Mouse (Mus musculus) embryonic facial prominence, embryonic 12.5 days (tissue): Measurements from ENCODE around the gene Zfp341. TPM values are rescaled to one million over a fixed set of nuclear protein-coding genes. Genes with fewer than 3 reads are reported as not detected.

Source experiments
- ATAC-seq: fragments of 200-750 bp; cut with Nextera tagmentation; 2 replicates; pipeline ENCODE4 v1.8.0; 2017; ENCODE audit not compliant: insufficient number of reproducible peaks, insufficient read depth, low FRiP score, low TSS enrichment
- H3K27ac ChIP-seq: fragments of 300-500 bp; sonication (generic); 2 replicates; pipeline ENCODE4 v1.5.1; 2016; ENCODE audit warnings: mild to moderate bottlenecking
- H3K27me3 ChIP-seq: fragments of 300-500 bp; sonication (generic); 2 replicates; pipeline ENCODE4 v1.6.1; 2016; ENCODE audit warnings: mild to moderate bottlenecking, moderate library complexity
- H3K36me3 ChIP-seq: fragments of 300-500 bp; sonication (generic); 2 replicates; pipeline ENCODE4 v1.6.1; 2016; ENCODE audit warnings: mild to moderate bottlenecking
- H3K4me1 ChIP-seq: fragments of 300-500 bp; sonication (generic); 2 replicates; pipeline ENCODE4 v1.6.1; 2016
- H3K4me2 ChIP-seq: fragments of 300-500 bp; sonication (generic); replicated peaks from 2 replicates; pipeline ENCODE4 v1.6.1; 2016; ENCODE audit warnings: mild to moderate bottlenecking, moderate library complexity
- H3K4me3 ChIP-seq: fragments of 300-500 bp; sonication (generic); 2 replicates; pipeline ENCODE4 v1.5.1; 2016; ENCODE audit warnings: mild to moderate bottlenecking
- H3K9ac ChIP-seq: fragments of 300-500 bp; sonication (generic); 2 replicates; pipeline ENCODE4 v1.6.1; 2016; ENCODE audit warnings: mild to moderate bottlenecking, moderate library complexity
- H3K9me3 ChIP-seq: fragments of 300-500 bp; sonication (generic); 2 replicates; pipeline ENCODE4 v1.6.1; 2016; ENCODE audit warnings: mild to moderate bottlenecking, moderate library complexity
- WGBS: fragments of 180-500 bp; shearing (Covaris S2); methylation state at CpG from one replicate; pipeline ENCODE4 v1.1.7; 2016; 5-methylcytosine and 5-hydroxymethylcytosine counted together
- polyA plus RNA-seq: library from polyadenylated mRNA; unstranded; fragments of >200 nt; fragmentation: Nextera tagmentation; extraction: Ambion mirVana; gene quantifications from 2 replicates; pipeline ENCODE4 v1.2.1, GENCODE M21; 2016

Zfp341 gene
- polyA plus RNA-seq, 1 experiment from 2014 or later = 1.7 TPM

GRCm38 (mm10) chr2:154657486-154658237, 44.6 kb downstream of the Zfp341 start:
- peak overlapping the region; percentile 89 for H3K27ac ChIP-seq
- H3K4me3 ChIP-seq = peak overlapping the region; percentile 85
- H3K4me1 ChIP-seq = peaks cover 17% of the 10 kb centered on the region
- ATAC-seq = no peak
- no peaks in the 10 kb centered on the region for H3K9me3 ChIP-seq
- 10% methylated on average over 12 of the region's 12 CpGs for WGBS
- peaks cover 15% of the 10 kb centered on the region for H3K36me3 ChIP-seq
- H3K4me2 ChIP-seq = peak overlapping the region; percentile 90
- no peaks in the 10 kb centered on the region for H3K27me3 ChIP-seq
- peak overlapping the region; percentile 93 for H3K9ac ChIP-seq

GRCm38 (mm10) chr2:154659070-154659469, 46.0 kb downstream of the Zfp341 start:
- Histone ChIP-seq H3K4me3 (no peak overlapping the region), H3K27ac (0 out of 2 replicates have a peak overlapping the region, but pooled peaks have one; percentile 30), H3K9me3 (no peaks in the 10 kb centered on the region), H3K36me3 (peaks cover 18% of the 10 kb centered on the region), H3K4me1 (peaks cover 17% of the 10 kb centered on the region), H3K27me3 (no peaks in the 10 kb centered on the region), H3K4me2 (peak overlapping the region; percentile 90), H3K9ac (no peak overlapping the region)
- WGBS = 74% methylated on average over 4 of the region's 4 CpGs
- ATAC-seq = no peak

GRCm38 (mm10) chr2:154659531-154660074, 46.5 kb downstream of the Zfp341 start:
- no peak for ATAC-seq
- H3K36me3 ChIP-seq = peaks cover 18% of the 10 kb centered on the region
- H3K4me2 ChIP-seq = peak overlapping the region; percentile 90
- whole genome bisulfite sequencing = 86% methylated on average over 3 of the region's 5 CpGs
- no peaks in the 10 kb centered on the region for H3K27me3 ChIP-seq
- no peak overlapping the region for H3K9ac ChIP-seq
- H3K4me3 ChIP-seq = no peak overlapping the region
- no peaks in the 10 kb centered on the region for H3K9me3 ChIP-seq
- peaks cover 17% of the 10 kb centered on the region for H3K4me1 ChIP-seq
- 0 out of 2 replicates have a peak overlapping the region, but pooled peaks have one; percentile 30 for H3K27ac ChIP-seq

- Histone ChIP-seq H3K4me2 (no peak overlapping the region), H3K9ac (no peak overlapping the region), H3K4me3 (no peak overlapping the region), H3K27me3 (no peaks in the 10 kb centered on the region), H3K36me3 (peaks cover 18% of the 10 kb centered on the region), H3K9me3 (no peaks in the 10 kb centered on the region), H3K4me1 (peaks cover 8% of the 10 kb centered on the region), H3K27ac (no peak overlapping the region)
- no peak for ATAC-seq
- 61% methylated on average over 7 of the region's 7 CpGs for WGBS
These were observed 55.6 kb downstream of the Zfp341 start for GRCm38 (mm10) chr2:154668680-154669079.

- Histone ChIP-seq H3K9me3 (no peaks in the 10 kb centered on the region), H3K27ac (no peak overlapping the region), H3K4me3 (no peak overlapping the region), H3K4me1 (peaks cover 20% of the 10 kb centered on the region), H3K36me3 (peaks cover 18% of the 10 kb centered on the region; the same call in 1 of the 2 replicates), H3K9ac (no peak overlapping the region), H3K27me3 (no peaks in the 10 kb centered on the region), H3K4me2 (no peak overlapping the region)
- ATAC-seq = no peak
- 75% methylated on average over 4 of the region's 4 CpGs for WGBS
These were observed 57.0 kb downstream of the Zfp341 start for GRCm38 (mm10) chr2:154670106-154670505.

GRCm38 (mm10) chr2:154670741-154671140, 57.6 kb downstream of the Zfp341 start:
- Histone ChIP-seq H3K36me3 (peaks cover 14% of the 10 kb centered on the region; the same call in 1 of the 2 replicates), H3K27me3 (no peaks in the 10 kb centered on the region), H3K4me3 (no peak overlapping the region), H3K4me2 (no peak overlapping the region), H3K27ac (no peak overlapping the region), H3K4me1 (peaks cover 20% of the 10 kb centered on the region), H3K9me3 (no peaks in the 10 kb centered on the region), H3K9ac (no peak overlapping the region)
- WGBS = 78% methylated on average over 4 of the region's 4 CpGs
- ATAC-seq = no peak

GRCm38 (mm10) chr2:154674008-154674407, 60.9 kb downstream of the Zfp341 start:
- 0 out of 2 replicates have a peak, but pooled peaks cover 13% of the 10 kb centered on the region for H3K36me3 ChIP-seq
- WGBS = 42% methylated on average over 4 of the region's 4 CpGs
- H3K9ac ChIP-seq = no peak overlapping the region
- H3K27ac ChIP-seq = peak overlapping the region; percentile 66; the same call in 1 of the 2 replicates
- H3K4me2 ChIP-seq = no peak overlapping the region
- H3K4me1 ChIP-seq = peaks cover 30% of the 10 kb centered on the region
- ATAC-seq = no peak
- H3K4me3 ChIP-seq = no peak overlapping the region
- no peaks in the 10 kb centered on the region for H3K9me3 ChIP-seq
- no peaks in the 10 kb centered on the region for H3K27me3 ChIP-seq

GRCm38 (mm10) chr2:154676653-154677609, 63.8 kb downstream of the Zfp341 start:
- Histone ChIP-seq H3K36me3 (0 out of 2 replicates have a peak, but pooled peaks cover 8% of the 10 kb centered on the region), H3K4me3 (no peak overlapping the region), H3K4me1 (peaks cover 31% of the 10 kb centered on the region), H3K9ac (no peak overlapping the region), H3K4me2 (peak overlapping the region; percentile 21), H3K27ac (peak overlapping the region; percentile 86), H3K9me3 (no peaks in the 10 kb centered on the region), H3K27me3 (no peaks in the 10 kb centered on the region)
- ATAC-seq = no peak
- WGBS = 68% methylated on average over 19 of the region's 19 CpGs

- Histone ChIP-seq H3K4me3 (no peak overlapping the region), H3K9me3 (no peaks in the 10 kb centered on the region), H3K4me1 (peaks cover 33% of the 10 kb centered on the region), H3K27me3 (no peaks in the 10 kb centered on the region), H3K9ac (no peak overlapping the region), H3K27ac (peak overlapping the region; percentile 86), H3K36me3 (0 out of 2 replicates have a peak, but pooled peaks cover 5% of the 10 kb centered on the region), H3K4me2 (peak overlapping the region; percentile 21)
- peak; percentile 44; the same call in 1 of the 2 replicates for ATAC-seq
- 45% methylated on average over 10 of the region's 10 CpGs for WGBS
These were observed 64.6 kb downstream of the Zfp341 start for GRCm38 (mm10) chr2:154677651-154678139.

GRCm38 (mm10) chr2:154678995-154679394, 65.9 kb downstream of the Zfp341 start:
- Histone ChIP-seq H3K27ac (no peak overlapping the region), H3K27me3 (no peaks in the 10 kb centered on the region), H3K9me3 (no peaks in the 10 kb centered on the region), H3K9ac (no peak overlapping the region), H3K4me3 (no peak overlapping the region), H3K4me2 (no peak overlapping the region), H3K4me1 (peaks cover 32% of the 10 kb centered on the region), H3K36me3 (0 out of 2 replicates have a peak, but pooled peaks cover 4% of the 10 kb centered on the region)
- no peak for ATAC-seq
- 94% methylated on average over 3 of the region's 3 CpGs for WGBS

GRCm38 (mm10) chr2:154680337-154680736, 67.2 kb downstream of the Zfp341 start:
- peaks cover 23% of the 10 kb centered on the region for H3K4me1 ChIP-seq
- H3K9ac ChIP-seq = no peak overlapping the region
- H3K9me3 ChIP-seq = no peaks in the 10 kb centered on the region
- no peak overlapping the region for H3K27ac ChIP-seq
- 94% methylated on average over 2 of the region's 2 CpGs for WGBS
- no peaks in the 10 kb centered on the region for H3K27me3 ChIP-seq
- no peak overlapping the region for H3K4me2 ChIP-seq
- H3K36me3 ChIP-seq = 0 out of 2 replicates have a peak, but pooled peaks cover 13% of the 10 kb centered on the region
- no peak for ATAC-seq
- H3K4me3 ChIP-seq = no peak overlapping the region
